Mouse (Mus musculus) embryonic fibroblast, embryonic 13.5 days (primary cell): ENCODE data around the gene Raf1. TPM values are rescaled to one million over a fixed set of nuclear protein-coding genes. Genes with fewer than 3 reads are reported as not detected.

Experiments
- H3K27ac ChIP-seq: 2 replicates; pipeline ENCODE4 v1.5.1; 2012; ENCODE audit warnings: low read length, control low read depth, inconsistent platforms; ENCODE audit not compliant: insufficient read depth
- H3K4me1 ChIP-seq: 2 replicates; pipeline ENCODE4 v1.6.1; 2011; ENCODE audit warnings: low read length; ENCODE audit not compliant: control insufficient read depth, insufficient read depth
- H3K4me3 ChIP-seq: 2 replicates; pipeline ENCODE4 v1.5.1; 2011; ENCODE audit warnings: mild to moderate bottlenecking, control low read depth, low read length; ENCODE audit not compliant: insufficient read depth
- CTCF ChIP-seq: IDR thresholded peaks from 2 replicates; pipeline ENCODE4 v1.5.1; 2011; ENCODE audit warnings: mild to moderate bottlenecking, control low read depth, low read length, moderate library complexity, borderline replicate concordance; ENCODE audit not compliant: insufficient read depth
- POLR2A ChIP-seq: IDR thresholded peaks from 2 replicates; pipeline ENCODE4 v1.6.1; 2011; ENCODE audit warnings: low read depth, mild to moderate bottlenecking, control low read depth, low read length, moderate library complexity
- polyA plus RNA-seq: library from polyadenylated mRNA; stranded (reverse); fragments of >200 nt; gene quantifications from 2 replicates; pipeline ENCODE4 v1.2.4, GENCODE M21; 2011; ENCODE audit warnings: low read depth; ENCODE audit not compliant: missing spikeins, insufficient read length

Gene Raf1
- polyA plus RNA-seq, 1 experiment: 69.8 TPM

- H3K4me1 ChIP-seq: no peaks in the 10 kb centered on the region
- H3K27ac ChIP-seq: no peak overlapping the region
- H3K4me3 ChIP-seq: no peak overlapping the region
- TF ChIP-seq CTCF (no peak), POLR2A (no peak)
These were observed 21.5 kb upstream of the Raf1 start for GRCm38 (mm10) chr6:115697739-115698558.

DNA sequence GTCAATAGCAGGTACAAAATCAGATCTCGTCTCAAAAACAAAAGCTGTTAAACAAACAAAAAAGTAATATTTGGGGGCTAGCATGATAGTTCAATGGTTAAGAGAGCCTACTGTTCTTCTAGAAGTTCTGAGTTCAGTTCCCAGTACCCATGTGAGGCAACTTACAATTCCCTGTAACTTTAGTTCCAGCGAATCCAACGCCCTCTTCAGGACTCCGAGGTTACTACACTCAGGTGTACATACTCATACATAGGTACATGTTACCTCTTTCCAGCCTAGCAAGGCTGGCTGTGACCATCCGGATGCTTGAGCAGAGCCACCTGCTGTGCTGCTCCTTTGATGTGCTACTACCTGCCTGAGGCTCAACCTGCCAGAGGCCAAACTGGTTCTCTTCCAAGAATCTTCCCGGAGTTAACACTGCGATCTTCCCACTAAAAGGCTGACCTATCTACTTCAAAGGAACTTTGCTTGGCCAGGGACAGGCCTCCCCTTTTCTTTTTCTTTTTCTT lies 20.3 kb upstream of the Raf1 start:
- TF ChIP-seq CTCF: no peak
- no peak for TF ChIP-seq POLR2A
- Histone ChIP-seq H3K4me1 (no peaks in the 10 kb centered on the region), H3K4me3 (no peak overlapping the region), H3K27ac (no peak overlapping the region)

DNA sequence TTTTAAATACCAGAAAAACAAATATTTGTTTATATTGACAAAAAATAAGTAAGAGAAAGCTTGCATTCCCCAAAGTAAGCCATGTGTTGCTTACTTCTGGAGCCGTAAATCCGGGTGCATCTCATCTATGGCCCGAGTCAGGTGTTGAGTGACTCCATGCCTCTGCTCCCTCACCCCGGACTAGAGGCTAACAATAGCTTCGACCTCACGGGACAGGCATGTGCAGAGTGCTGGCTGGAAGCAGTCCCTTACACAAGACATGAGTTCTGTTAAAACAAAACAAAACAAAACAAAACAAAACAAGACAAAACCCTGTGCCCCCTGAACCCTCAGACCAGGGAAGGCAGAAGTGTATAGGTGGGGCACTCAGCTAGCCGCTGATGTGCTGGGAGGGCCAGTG lies 18.7 kb upstream of the Raf1 start:
- Histone ChIP-seq H3K4me3 (no peak overlapping the region), H3K27ac (no peak overlapping the region), H3K4me1 (no peaks in the 10 kb centered on the region)
- no peak for TF ChIP-seq POLR2A
- no peak for TF ChIP-seq CTCF

- no peak for TF ChIP-seq CTCF
- no peak for TF ChIP-seq POLR2A
- no peak overlapping the region for H3K4me3 ChIP-seq
- H3K27ac ChIP-seq: no peak overlapping the region
- H3K4me1 ChIP-seq: no peaks in the 10 kb centered on the region
These were observed 18.0 kb upstream of the Raf1 start for GRCm38 (mm10) chr6:115694441-115694842.

GRCm38 (mm10) chr6:115692963-115693730 lies 16.7 kb upstream of the Raf1 start:
- TF ChIP-seq CTCF: no peak
- TF ChIP-seq POLR2A: no peak
- Histone ChIP-seq H3K27ac (no peak overlapping the region), H3K4me1 (no peaks in the 10 kb centered on the region), H3K4me3 (no peak overlapping the region)

GRCm38 (mm10) chr6:115692163-115692950 lies 15.9 kb upstream of the Raf1 start:
- H3K27ac ChIP-seq: no peak overlapping the region
- H3K4me1 ChIP-seq: no peaks in the 10 kb centered on the region
- no peak overlapping the region for H3K4me3 ChIP-seq
- TF ChIP-seq POLR2A (no peak), CTCF (no peak)

DNA sequence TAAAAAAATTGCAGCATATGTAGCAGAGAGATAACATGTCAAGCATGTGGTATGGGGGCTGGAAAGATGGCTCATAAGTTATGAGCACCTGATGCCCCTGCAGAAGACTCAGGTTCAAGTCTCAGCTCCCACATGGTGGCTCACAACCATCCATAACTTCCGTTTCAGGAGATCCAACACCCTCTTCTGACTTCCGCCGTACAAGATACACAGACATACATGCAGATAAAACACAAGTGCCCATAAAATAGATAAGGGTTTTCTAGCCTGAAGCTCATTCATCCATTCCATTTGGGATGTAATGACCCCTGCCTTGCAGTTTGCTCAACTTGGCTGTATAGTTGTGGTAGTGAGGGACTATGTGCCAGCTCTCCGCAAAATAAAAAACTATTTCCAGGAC lies 13.7 kb upstream of the Raf1 start:
- Histone ChIP-seq H3K4me3 (no peak overlapping the region), H3K27ac (no peak overlapping the region), H3K4me1 (no peaks in the 10 kb centered on the region)
- TF ChIP-seq POLR2A: no peak
- TF ChIP-seq CTCF: no peak

DNA sequence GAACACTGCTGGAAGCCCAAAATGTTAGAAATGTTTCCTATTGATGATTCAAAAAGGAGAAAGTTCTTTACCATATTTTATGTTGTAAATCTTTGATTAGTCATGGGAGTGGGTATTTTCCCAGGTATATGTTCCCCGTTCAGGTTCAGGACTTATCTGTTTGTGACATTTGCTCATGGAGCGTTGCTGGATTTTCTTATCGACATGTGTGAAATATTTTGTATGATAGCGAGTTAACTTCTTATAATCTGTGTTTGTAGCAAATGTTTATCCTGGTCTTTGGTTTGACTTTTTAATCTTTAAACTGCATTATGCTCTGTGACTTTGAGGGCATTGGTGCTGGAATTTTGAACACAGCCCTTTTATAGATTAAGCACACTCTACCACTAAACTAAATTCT lies 12.2 kb upstream of the Raf1 start:
- TF ChIP-seq CTCF (no peak), POLR2A (no peak)
- Histone ChIP-seq H3K27ac (no peak overlapping the region), H3K4me1 (no peaks in the 10 kb centered on the region), H3K4me3 (no peak overlapping the region)

- TF ChIP-seq POLR2A (no peak), CTCF (no peak)
- Histone ChIP-seq H3K4me1 (no peaks in the 10 kb centered on the region), H3K27ac (no peak overlapping the region)
These were observed 11.3 kb upstream of the Raf1 start for GRCm38 (mm10) chr6:115687753-115688152.

More at GRCm38 (mm10) chr6:115687753-115688152, 11.3 kb upstream of the Raf1 start:
- no peak overlapping the region for H3K4me3 ChIP-seq
